Mouse (Mus musculus) c-Kit-positive CD71-negative TER-119-negative erythroid progenitor cells, embryonic 14.5 days (primary cell): ENCODE data around the gene Tmtc1.

Experiments
- DNase-seq: peaks from one replicate; pipeline ENCODE4 v3.0.0-alpha.2; 2013; ENCODE audit warnings: low read depth

The Tmtc1 gene

DNA sequence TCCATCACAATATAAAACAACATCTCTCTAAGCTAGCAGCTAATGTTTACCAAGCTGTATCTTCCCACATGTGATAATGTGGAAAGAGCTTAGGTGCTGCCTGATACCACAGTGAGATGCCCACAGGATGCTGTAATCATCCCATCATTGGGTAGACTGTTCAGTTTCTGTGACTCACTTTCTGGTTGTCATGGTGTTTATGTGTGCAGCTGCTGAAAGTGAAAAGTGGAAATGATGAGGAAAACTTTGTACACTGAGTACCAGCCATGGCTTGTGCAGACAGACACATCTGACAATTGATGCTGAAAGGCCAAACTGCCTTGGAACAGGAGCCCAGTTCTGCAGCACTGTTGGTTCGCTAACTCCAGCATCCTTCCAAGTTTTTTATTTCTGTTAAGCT, 204.9 kb downstream of the Tmtc1 start:
- DNase-seq = no peak

DNA sequence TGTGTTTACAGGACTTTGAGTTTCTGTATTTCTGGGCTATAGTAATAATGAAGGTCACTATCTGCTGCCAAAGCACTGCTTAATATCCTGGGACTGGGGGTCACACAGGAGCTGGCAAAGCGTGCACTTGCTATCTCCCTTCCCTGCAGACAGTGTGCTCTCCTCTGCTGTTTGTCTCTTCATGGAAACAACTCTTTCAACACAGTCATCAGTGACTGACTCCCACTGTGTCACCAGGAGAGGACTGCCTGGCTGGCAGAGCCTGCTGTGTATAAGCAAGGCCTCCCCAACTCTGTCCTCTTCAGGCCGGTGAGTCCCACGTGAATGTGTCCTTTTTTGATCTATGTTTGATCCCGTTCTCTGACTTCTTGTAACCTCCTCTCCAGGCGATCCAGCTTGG, 206.7 kb downstream of the Tmtc1 start:
- DNase-seq = no peak

- no peak for DNase-seq
These were observed 209.9 kb downstream of the Tmtc1 start for GRCm38 (mm10) chr6:148234105-148234828.

GRCm38 (mm10) chr6:148227542-148227941, 216.6 kb downstream of the Tmtc1 start:
- DNase-seq = no peak

DNA sequence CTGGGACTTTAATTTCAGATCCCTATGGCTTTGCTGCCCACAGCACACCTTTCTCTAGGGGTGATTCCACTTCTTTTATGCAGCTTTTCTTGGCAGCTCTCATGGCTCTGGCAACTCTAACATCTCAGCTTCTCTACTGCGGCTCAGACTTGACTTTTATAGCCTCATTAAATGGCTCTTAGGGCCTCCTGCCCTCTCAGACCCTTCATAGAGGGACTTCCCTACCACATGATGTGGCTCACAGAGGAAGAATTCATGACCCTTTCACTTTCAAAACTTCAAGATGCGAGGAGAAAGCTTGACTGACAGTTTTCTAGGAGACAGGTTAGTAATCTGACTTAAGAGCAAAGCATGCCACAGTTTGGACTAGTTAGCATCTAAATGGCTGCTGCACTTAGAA, 221.5 kb downstream of the Tmtc1 start:
- DNase-seq = no peak

- no peak for DNase-seq
These were observed 225.7 kb downstream of the Tmtc1 start for GRCm38 (mm10) chr6:148218235-148219076.

GRCm38 (mm10) chr6:148216752-148217151, 227.4 kb downstream of the Tmtc1 start:
- no peak for DNase-seq

DNA sequence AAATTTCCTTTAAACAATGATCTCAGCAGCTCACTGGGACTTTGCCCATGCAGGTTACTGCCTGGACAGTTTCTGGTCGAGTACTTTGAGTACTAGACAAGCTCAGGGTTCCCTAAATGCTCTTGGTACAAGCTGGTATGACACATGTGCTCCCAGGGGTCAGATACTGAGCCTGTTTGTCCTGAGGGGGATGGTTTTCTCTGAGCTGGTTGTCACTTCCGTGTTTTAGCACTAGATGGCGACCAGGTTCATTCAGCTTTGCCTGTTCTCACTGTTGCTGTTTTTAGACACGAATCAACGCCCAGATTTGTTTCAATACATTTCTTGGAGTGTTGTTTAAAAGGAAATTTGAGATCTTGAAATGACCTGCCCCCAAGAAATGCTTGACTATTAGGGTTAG, 229.4 kb downstream of the Tmtc1 start:
- DNase-seq = peak; percentile 47

DNA sequence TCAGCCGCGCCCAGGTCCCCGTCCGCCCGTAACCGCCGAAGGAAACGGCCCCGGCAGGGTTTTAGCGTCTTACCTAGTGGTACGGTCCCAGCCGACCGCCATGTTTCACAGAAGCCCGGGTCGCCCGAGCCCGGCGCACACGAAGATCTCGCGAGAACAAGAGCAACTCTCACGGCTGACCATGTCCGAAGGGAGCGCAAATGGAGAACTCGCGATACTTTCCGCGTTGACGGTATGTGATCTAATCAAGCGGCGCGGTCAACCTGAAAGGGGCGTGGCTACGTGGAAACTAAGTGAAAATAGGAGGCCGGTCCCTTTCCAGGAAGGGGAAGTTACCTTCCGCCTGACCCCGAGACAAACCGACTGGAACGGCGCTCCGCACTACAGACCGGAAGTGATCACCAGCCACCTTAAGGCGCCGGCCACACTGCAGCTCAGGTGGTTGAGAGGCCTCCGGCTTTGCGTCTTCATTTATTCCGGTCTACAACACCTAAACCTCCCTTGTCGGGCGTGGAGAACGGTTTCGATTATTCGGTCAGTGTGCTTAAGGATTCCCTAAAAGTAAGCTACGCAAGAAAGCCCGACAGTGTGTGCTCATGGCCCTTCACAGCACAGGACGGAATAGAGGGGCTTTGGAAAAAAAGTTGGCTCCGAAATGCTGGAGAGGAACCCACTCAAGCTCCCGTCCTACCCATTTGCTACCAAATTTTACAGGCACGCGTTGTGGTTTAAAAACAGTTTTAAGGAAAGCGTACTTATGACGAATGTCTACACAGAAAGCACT, 232.1 kb downstream of the Tmtc1 start, which contains the start of gene Ergic2:
Gene Ergic2 (minus strand): TSS at position 478 of the 784 bp plus-strand sequence.
- peak; percentile 100 for DNase-seq

GRCm38 (mm10) chr6:148211391-148211876, 232.8 kb downstream of the Tmtc1 start:
- no peak for DNase-seq

DNA sequence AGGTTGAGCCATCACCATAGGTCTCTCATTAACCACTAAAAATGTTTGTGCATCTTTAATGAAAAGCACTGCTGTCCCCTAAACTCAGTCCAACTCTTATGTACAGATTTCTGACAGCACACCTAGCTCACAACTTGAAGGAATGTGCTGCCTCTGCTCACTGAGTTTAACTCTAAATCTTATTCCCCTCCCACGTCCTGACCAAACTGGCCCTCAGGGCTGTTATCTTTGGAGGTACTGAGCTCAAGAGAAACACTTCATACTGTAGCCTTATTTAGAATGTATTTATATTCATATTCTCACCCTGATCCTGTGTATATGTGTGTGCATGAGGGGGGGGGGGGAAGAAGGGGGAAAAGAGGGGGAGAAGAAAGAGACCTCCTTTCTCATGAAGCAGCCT, 236.7 kb downstream of the Tmtc1 start:
- DNase-seq = no peak

GRCm38 (mm10) chr6:148205134-148205533, 239.1 kb downstream of the Tmtc1 start:
- DNase-seq = no peak

GRCm38 (mm10) chr6:148199729-148200128, 244.5 kb downstream of the Tmtc1 start:
- no peak for DNase-seq

DNA sequence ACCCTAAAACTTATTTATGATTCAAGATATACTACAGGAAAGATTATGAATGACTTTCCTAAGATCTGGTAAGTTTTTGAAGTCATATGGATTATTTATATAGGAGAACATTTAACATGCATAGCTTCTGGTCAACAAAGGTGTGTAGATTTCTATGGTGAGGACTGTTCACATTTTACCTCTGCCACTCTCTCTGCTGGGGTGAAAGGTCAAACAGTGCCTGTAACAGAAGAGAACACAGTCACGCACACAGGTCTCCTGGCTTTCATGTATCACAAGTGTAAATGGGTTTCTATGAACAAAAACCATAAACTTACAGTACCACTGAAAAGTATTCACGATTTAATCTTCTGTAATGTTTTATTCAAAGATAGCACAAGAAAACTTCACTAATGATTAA, 245.0 kb downstream of the Tmtc1 start:
- no peak for DNase-seq

DNA sequence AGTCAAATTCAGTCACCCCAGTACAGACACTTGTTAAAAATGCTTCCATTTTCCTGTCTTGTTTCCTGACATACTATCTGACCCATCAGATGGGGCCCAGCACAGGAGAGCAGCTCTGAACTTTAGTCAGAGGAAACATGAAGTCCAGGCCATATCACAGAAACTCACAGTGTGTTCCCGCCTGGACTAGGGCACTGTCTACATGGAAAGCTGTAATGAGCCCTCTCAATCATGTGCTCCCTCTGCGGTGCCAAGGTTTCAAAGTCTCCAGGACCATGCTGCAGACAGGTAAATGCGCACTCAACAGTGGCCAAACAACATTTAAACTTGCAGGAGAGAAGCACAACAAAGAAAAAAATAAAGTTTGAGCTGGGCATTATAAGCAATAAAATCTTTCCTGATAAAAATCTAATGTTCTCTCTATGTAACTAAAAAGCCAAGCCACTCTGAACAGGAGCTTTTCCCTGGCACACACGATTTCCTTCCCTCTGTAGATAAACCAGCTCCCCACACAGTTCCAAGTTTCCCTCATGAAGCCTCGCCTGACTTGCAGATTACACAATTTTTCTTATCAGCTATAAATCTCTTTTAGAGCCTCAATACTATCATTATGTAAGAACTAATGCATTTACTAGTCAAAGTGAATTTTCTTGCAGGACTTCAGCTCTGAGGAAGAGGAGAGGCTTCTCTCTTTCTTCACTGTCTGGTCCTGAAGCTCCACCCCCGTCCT, 250.1 kb downstream of the Tmtc1 start:
- DNase-seq = no peak

- no peak for DNase-seq
These were observed 258.5 kb downstream of the Tmtc1 start for GRCm38 (mm10) chr6:148185694-148186093.
